Mouse (Mus musculus): ENCODE results near the gene Gm11444.

DNA sequence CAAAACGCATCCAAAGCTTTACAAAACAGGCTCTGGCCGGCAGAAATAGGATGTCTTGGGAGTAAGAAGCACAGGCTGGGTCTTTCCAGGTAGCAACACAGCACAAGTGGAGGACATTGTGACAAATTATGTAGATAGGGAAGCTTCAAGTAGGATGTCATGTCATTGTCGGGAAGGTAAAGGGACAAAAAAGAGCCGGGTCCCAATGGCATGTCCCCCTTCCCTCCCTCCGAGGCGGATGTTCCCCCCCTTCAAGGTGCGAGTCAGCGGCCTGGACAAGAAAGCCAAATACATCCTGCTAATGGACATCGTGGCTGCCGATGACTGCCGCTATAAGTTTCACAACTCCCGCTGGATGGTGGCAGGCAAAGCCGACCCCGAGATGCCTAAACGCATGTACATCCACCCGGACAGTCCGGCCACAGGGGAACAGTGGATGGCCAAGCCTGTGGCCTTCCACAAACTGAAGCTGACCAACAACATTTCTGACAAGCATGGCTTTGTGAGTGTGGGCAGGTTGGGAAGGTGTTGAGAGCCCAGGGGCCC, 15.7 kb downstream of the Gm11444 start:
- TF ChIP-seq CTCF (conservative IDR thresholded peaks at IDR 0.05 in 1 of 2, IDR thresholded peaks at IDR 0.05 in 1 of 2; ENCODE audit: low read depth in 2 of 2, low read length in 2 of 2): no peak
- TF ChIP-seq TCF12 (IDR thresholded peaks at IDR 0.05; ENCODE audit: low read depth, low read length): no peak
- TF ChIP-seq CHD2 (IDR thresholded peaks at IDR 0.05; ENCODE audit: low read length): no peak
- TF ChIP-seq POLR2A (IDR thresholded peaks at IDR 0.05; ENCODE audit: low read depth, low read length): no peak
- no peak for TF ChIP-seq EP300 (IDR thresholded peaks at IDR 0.05; ENCODE audit: low read length)

All from CH12.LX (cell line).